17 mouse cellular contexts compared by ENCODE assay signal in the genomic region with DNA sequence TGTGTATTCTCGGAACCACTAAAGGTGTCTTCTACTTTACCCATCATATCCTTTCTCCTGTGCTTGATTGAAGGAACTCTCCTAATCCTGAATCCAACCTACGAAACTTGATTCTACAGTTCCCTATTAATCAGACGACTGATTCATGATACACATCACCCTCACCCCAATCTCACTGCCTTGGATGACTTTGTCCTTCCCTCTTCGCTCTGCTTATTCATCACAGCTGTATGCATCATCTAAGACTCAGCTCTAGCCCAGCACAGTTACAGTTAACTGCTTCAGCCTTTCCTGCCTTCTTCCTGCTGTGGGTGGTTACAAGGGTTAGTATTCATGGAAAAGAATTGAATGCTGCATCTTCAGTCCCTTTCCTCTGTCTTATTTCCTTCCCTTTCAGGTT.
"Had no signal": no experiment of that assay in that cellular context is flagged by ENCODE, and none has a peak within 500 bp of the region (broad histone marks: within the 10 kb centered on the region; RNA-seq: fewer than 3 reads in every experiment).

No protein-coding gene starts in this region.

- H3K36me3 ChIP-seq: midbrain, embryonic 10.5 days; midbrain, embryonic 12.5 days; neural tube, embryonic 13.5 days; neural tube, embryonic 15.5 days; stomach, embryonic 15.5 days had no signal

- H3K4me1 ChIP-seq: midbrain, embryonic 10.5 days; midbrain, embryonic 12.5 days; neural tube, embryonic 13.5 days; neural tube, embryonic 15.5 days; stomach, embryonic 15.5 days had no signal

- H3K4me3 ChIP-seq: midbrain, embryonic 10.5 days; midbrain, embryonic 12.5 days; myocyte; neural tube, embryonic 13.5 days; neural tube, embryonic 15.5 days; stomach, embryonic 15.5 days had no signal

- H3K9me3 ChIP-seq: midbrain, embryonic 10.5 days; midbrain, embryonic 12.5 days; neural tube, embryonic 13.5 days; neural tube, embryonic 15.5 days; stomach, embryonic 15.5 days had no signal

- H3K27me3 ChIP-seq: midbrain, embryonic 12.5 days; neural tube, embryonic 13.5 days; neural tube, embryonic 15.5 days; stomach, embryonic 15.5 days had no signal

- DNase-seq: lung, adult 18-20 months; lung, embryonic 14.5 days; lung, postnatal 10 days; lung, postnatal 4 days; midbrain, embryonic 14.5 days; retina, postnatal 1 day; right cerebral cortex, adult 18-20 months; thymus, adult 2 months; thymus, postnatal 25 days; thymus, postnatal 4 days had no signal

- H3K27ac ChIP-seq: midbrain, embryonic 10.5 days; midbrain, embryonic 12.5 days; neural tube, embryonic 13.5 days; neural tube, embryonic 15.5 days; stomach, embryonic 15.5 days; stomach, postnatal 0 days had no signal
